Mouse (Mus musculus) limb, embryonic 14.5 days (tissue): ENCODE results near the gene 4930426L09Rik. TPM values are rescaled to one million over a fixed set of nuclear protein-coding genes. Genes with fewer than 3 reads are reported as not detected.

Experiments
- ATAC-seq: fragments of 200-750 bp; cut with Nextera tagmentation; 2 replicates; pipeline ENCODE4 v1.8.0; 2017; ENCODE audit warnings: low read depth, moderate number of reproducible peaks, moderate TSS enrichment; ENCODE audit not compliant: low FRiP score
- DNase-seq: peaks from one replicate; pipeline ENCODE4 v3.0.0-alpha.2; 2015; ENCODE audit warnings: low spot score
- H3K27ac ChIP-seq: fragments of 300-500 bp; sonication (generic); replicated peaks from 2 replicates; pipeline ENCODE4 v1.5.1; 2014; ENCODE audit warnings: low read depth, mild to moderate bottlenecking, low read length, moderate library complexity, mixed read lengths
- H3K27me3 ChIP-seq: fragments of 300-500 bp; sonication (generic); 2 replicates; pipeline ENCODE4 v1.6.1; 2014; ENCODE audit warnings: low read length, mixed read lengths; ENCODE audit not compliant: control insufficient read depth, insufficient read depth
- H3K36me3 ChIP-seq: fragments of 300-500 bp; sonication (generic); 2 replicates; pipeline ENCODE4 v1.6.1; 2014; ENCODE audit warnings: mild to moderate bottlenecking, low read length, moderate library complexity, mixed read lengths; ENCODE audit not compliant: control insufficient read depth, insufficient read depth
- H3K4me1 ChIP-seq: fragments of 300-500 bp; sonication (generic); 2 replicates; pipeline ENCODE4 v1.6.1; 2014; ENCODE audit warnings: antibody characterized with exemption, low read length, mixed read lengths; ENCODE audit not compliant: control insufficient read depth, insufficient read depth
- H3K4me2 ChIP-seq: fragments of 300-500 bp; sonication (generic); replicated peaks from 2 replicates; pipeline ENCODE4 v1.6.1; 2014; ENCODE audit warnings: low read depth, mild to moderate bottlenecking, low read length, moderate library complexity; ENCODE audit not compliant: severe bottlenecking
- H3K4me3 ChIP-seq: fragments of 300-500 bp; sonication (generic); replicated peaks from 2 replicates; pipeline ENCODE4 v1.5.1; 2014; ENCODE audit warnings: low read length
- H3K9ac ChIP-seq: fragments of 300-500 bp; sonication (generic); 2 replicates; pipeline ENCODE4 v1.6.1; 2014; ENCODE audit warnings: mild to moderate bottlenecking, low read depth, low read length, moderate library complexity; ENCODE audit not compliant: severe bottlenecking
- H3K9me3 ChIP-seq: fragments of 300-500 bp; sonication (generic); 2 replicates; pipeline ENCODE4 v1.6.1; 2016; ENCODE audit warnings: low read length; ENCODE audit not compliant: control insufficient read depth
- POLR2A ChIP-seq: fragments of 200-500 bp; IDR thresholded peaks from 2 replicates; pipeline ENCODE4 v1.8.0; 2012; ENCODE audit warnings: inconsistent platforms, mild to moderate bottlenecking, moderate library complexity, borderline replicate concordance; ENCODE audit not compliant: insufficient read depth, insufficient read length; ENCODE audit errors: extremely low read depth
- WGBS: fragments of 180-500 bp; shearing (Covaris S2); extraction: QIAGEN DNeasy Blood & Tissue Kit; methylation state at CpG from one replicate; pipeline ENCODE4 v1.1.7; 2014; 5-methylcytosine and 5-hydroxymethylcytosine counted together
- polyA plus RNA-seq, 2 experiments: library from polyadenylated mRNA; depleted of rRNA in 1 of 2; stranded (reverse) in 1 of 2; unstranded in 1 of 2; fragments of >200 nt; fragmentation: Nextera tagmentation in 1 of 2; extraction: Ambion mirVana in 1 of 2; gene quantifications; 2 replicates each; pipeline versions ENCODE4 v1.2.1 to v1.2.3; 2012 to 2014

The 4930426L09Rik gene
- polyA plus RNA-seq, 2 experiments = 0.25 to 0.59 TPM

DNA sequence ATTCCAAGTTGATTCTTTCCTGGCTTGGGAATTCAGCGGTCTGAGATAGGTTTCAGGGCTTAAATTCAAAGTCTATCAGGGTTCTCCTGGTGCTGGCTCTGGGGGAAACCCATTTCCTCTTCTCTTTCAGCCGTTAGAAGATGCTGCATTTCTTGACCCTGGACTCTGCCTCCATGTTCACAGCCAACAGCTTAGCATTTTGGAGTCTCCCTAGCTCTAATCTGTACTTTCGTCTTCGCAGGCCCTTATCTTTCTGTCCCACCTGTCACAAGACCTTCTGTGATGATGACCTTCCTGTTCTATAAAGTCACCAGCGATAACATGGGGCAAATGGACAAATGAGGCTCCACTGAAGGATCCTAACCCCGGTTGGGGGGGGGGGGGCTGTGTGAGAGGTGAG lies 13.3 kb downstream of the 4930426L09Rik start:
- Histone ChIP-seq H3K4me1 (no peaks in the 10 kb centered on the region), H3K27ac (no peak overlapping the region), H3K9ac (no peak overlapping the region), H3K9me3 (no peaks in the 10 kb centered on the region), H3K27me3 (no peaks in the 10 kb centered on the region), H3K4me3 (no peak overlapping the region), H3K4me2 (no peak overlapping the region), H3K36me3 (no peaks in the 10 kb centered on the region)
- TF ChIP-seq POLR2A = no peak
- 84% methylated on average over 6 of the region's 6 CpGs for WGBS
- ATAC-seq = no peak
- no peak for DNase-seq

DNA sequence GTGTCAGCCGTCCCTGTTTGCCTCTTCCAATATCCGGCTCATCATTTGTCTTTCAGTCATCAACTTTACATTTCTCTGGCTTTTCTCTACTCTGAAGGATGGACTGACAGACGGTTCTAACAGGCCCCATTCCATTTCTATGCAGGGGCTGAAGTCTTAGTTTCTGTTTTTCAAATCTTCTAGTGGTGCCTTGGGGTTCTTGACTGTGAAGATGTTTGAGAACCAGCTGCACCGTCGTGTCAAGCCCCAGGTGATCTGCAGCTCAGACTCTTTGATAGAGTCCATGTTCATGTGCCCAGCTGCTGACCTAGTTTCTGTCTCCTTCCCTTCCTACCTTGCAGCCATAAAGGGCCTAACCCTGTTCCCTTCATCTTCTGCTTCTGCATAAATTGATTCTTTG lies 18.2 kb downstream of the 4930426L09Rik start:
- ATAC-seq (no peak), DNase-seq (no peak)
- H3K4me1 ChIP-seq = no peaks in the 10 kb centered on the region
- TF ChIP-seq POLR2A = no peak
- H3K36me3 ChIP-seq = no peaks in the 10 kb centered on the region
- H3K27ac ChIP-seq = no peak overlapping the region
- H3K27me3 ChIP-seq = no peaks in the 10 kb centered on the region
- H3K4me2 ChIP-seq = no peak overlapping the region
- no peak overlapping the region for H3K4me3 ChIP-seq
- 85% methylated on average over 5 of the region's 5 CpGs for WGBS
- H3K9ac ChIP-seq = no peak overlapping the region
- no peaks in the 10 kb centered on the region for H3K9me3 ChIP-seq

DNA sequence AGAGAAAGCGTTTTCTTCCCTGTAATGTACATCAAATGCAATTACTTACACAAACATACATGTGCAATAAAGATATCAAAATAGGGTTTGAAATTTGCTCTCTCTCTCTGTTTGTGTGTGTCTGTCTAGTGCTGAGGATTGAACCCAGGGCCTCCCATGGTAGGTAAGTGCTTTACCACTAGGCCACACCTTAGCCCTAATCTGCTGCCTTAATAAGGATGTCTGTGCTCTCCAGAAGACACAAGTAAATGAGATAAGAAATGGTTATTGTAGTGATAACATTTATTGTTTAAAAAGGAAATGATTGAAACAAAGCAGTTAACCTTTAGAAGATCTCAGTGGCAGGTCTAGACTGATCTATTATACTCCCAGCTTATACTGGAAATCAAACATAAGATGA lies 18.7 kb downstream of the 4930426L09Rik start:
- H3K4me1 ChIP-seq = no peaks in the 10 kb centered on the region
- H3K9me3 ChIP-seq = no peaks in the 10 kb centered on the region
- no peaks in the 10 kb centered on the region for H3K27me3 ChIP-seq
- no peak overlapping the region for H3K4me2 ChIP-seq
- DNase-seq (no peak), ATAC-seq (no peak)
- 84% methylated on average over 1 of the region's 1 CpGs for WGBS
- no peak overlapping the region for H3K4me3 ChIP-seq
- TF ChIP-seq POLR2A = no peak
- H3K27ac ChIP-seq = no peak overlapping the region
- no peaks in the 10 kb centered on the region for H3K36me3 ChIP-seq
- no peak overlapping the region for H3K9ac ChIP-seq

DNA sequence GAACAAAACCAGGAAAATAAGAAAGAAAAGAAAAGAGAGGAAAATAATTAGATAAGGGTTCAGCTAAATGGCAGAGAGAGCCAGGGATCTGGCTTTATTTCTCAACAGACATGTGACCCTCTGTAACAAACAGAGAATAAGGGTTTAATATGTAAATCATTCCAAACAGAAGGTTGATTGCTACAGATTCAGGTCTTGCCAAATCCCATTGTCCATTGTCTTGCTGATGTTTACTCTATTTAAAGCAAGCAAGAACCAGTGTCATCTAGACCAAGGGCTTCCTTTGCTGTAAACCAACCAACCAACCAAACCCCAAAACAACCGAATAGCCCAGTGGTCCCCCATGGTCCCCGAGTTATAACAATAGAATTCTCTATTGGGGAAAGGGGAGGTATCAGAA lies 19.9 kb downstream of the 4930426L09Rik start:
- Histone ChIP-seq H3K9me3 (no peaks in the 10 kb centered on the region), H3K4me2 (no peak overlapping the region), H3K27ac (no peak overlapping the region), H3K27me3 (no peaks in the 10 kb centered on the region), H3K4me1 (no peaks in the 10 kb centered on the region), H3K4me3 (no peak overlapping the region), H3K36me3 (no peaks in the 10 kb centered on the region), H3K9ac (no peak overlapping the region)
- DNase-seq (no peak), ATAC-seq (no peak)
- WGBS = 76% methylated on average over 2 of the region's 2 CpGs
- no peak for TF ChIP-seq POLR2A

DNA sequence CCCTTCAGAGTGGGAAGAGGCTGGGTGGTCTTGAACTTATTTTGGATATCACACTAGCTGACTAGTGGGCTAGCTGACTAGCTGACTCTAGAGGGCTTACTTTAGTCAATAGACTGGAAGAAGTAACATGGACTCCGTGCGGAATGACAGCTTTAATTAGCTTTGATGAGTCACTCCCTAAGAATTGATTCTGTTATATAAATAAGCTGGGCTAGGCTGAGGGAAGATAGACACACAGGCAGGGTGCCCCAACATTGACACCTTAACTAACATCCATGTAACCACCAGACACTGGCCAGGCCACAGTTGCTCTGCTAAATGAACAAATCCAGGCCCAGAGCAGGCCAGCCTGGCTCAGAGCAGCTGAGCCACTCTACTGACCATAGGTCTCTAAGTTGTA lies 26.7 kb downstream of the 4930426L09Rik start:
- no peak for TF ChIP-seq POLR2A
- Histone ChIP-seq H3K4me2 (no peak overlapping the region), H3K27me3 (no peaks in the 10 kb centered on the region), H3K9me3 (0 out of 2 replicates have a peak, but pooled peaks cover under 1% of the 10 kb centered on the region), H3K4me3 (no peak overlapping the region), H3K4me1 (no peaks in the 10 kb centered on the region), H3K9ac (no peak overlapping the region), H3K27ac (no peak overlapping the region), H3K36me3 (no peaks in the 10 kb centered on the region)
- 93% methylated on average over 2 of the region's 2 CpGs for WGBS
- ATAC-seq (no peak), DNase-seq (no peak)

DNA sequence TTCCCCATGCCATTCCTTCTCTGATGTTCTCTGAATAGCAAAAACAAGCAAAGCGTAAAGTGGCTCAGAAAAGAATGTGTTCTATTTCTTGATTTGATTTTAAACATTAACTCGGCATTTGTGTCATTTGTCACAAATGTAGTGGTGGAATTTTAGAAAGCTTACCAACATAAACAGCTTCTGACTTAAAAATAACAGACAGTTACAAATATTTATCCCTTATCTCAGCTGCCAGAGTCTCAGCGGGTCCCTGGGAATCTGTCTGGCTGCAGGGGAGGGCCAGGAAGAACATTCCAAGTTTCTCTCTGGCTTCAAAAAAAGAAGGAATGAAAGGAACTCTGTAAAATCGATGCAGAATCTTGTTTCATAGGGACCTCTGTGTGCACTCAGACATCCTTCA lies 39.3 kb downstream of the 4930426L09Rik start:
- ATAC-seq (no peak), DNase-seq (no peak)
- Histone ChIP-seq H3K27me3 (no peaks in the 10 kb centered on the region), H3K4me1 (no peaks in the 10 kb centered on the region), H3K4me3 (no peak overlapping the region), H3K36me3 (no peaks in the 10 kb centered on the region), H3K4me2 (no peak overlapping the region), H3K9ac (no peak overlapping the region), H3K9me3 (no peaks in the 10 kb centered on the region), H3K27ac (no peak overlapping the region)
- TF ChIP-seq POLR2A = no peak
- 65% methylated on average over 4 of the region's 4 CpGs for WGBS
